Mouse (Mus musculus) forebrain, embryonic 14.5 days (tissue): ENCODE results near the gene Med11. TPM values are rescaled to one million over a fixed set of nuclear protein-coding genes. Genes with fewer than 3 reads are reported as not detected.

Experiments used
- ATAC-seq: fragments of 200-750 bp; cut with Nextera tagmentation; 2 replicates; pipeline ENCODE4 v1.8.0; 2017; ENCODE audit warnings: mild to moderate bottlenecking, moderate library complexity
- DNase-seq: peaks from one replicate; pipeline ENCODE4 v3.0.0-alpha.2; 2015; ENCODE audit warnings: low spot score
- H3K27ac ChIP-seq: fragments of 300-500 bp; sonication (generic); 2 replicates; pipeline ENCODE4 v1.5.1; 2014; ENCODE audit warnings: low read depth, mild to moderate bottlenecking, control low read depth, low read length, moderate library complexity
- H3K27me3 ChIP-seq: fragments of 300-500 bp; sonication (generic); replicated peaks from 2 replicates; pipeline ENCODE4 v1.6.1; 2014; ENCODE audit warnings: low read length, control low read depth, mixed read lengths; ENCODE audit not compliant: control insufficient read depth, insufficient read depth
- H3K36me3 ChIP-seq: fragments of 300-500 bp; sonication (generic); 2 replicates; pipeline ENCODE4 v1.6.1; 2014; ENCODE audit warnings: low read length, control low read depth; ENCODE audit not compliant: control insufficient read depth, insufficient read depth
- H3K4me1 ChIP-seq: fragments of 300-500 bp; sonication (generic); 2 replicates; pipeline ENCODE4 v1.6.1; 2014; ENCODE audit warnings: antibody characterized with exemption, low read length, control low read depth; ENCODE audit not compliant: control insufficient read depth, insufficient read depth
- H3K4me2 ChIP-seq: fragments of 300-500 bp; sonication (generic); 2 replicates; pipeline ENCODE4 v1.6.1; 2014; ENCODE audit warnings: mild to moderate bottlenecking, control low read depth, low read length
- H3K4me3 ChIP-seq: fragments of 300-500 bp; sonication (generic); 2 replicates; pipeline ENCODE4 v1.5.1; 2014; ENCODE audit warnings: low read depth, low read length, control low read depth
- H3K9ac ChIP-seq: fragments of 300-500 bp; sonication (generic); 2 replicates; pipeline ENCODE4 v1.6.1; 2014; ENCODE audit warnings: mild to moderate bottlenecking, low read length, control low read depth, moderate library complexity
- H3K9me3 ChIP-seq: fragments of 300-500 bp; sonication (generic); replicated peaks from 2 replicates; pipeline ENCODE4 v1.6.1; 2016; ENCODE audit warnings: low read length, control low read depth, mixed read lengths; ENCODE audit not compliant: control insufficient read depth
- WGBS: fragments of 180-500 bp; shearing (Covaris S2); extraction: QIAGEN DNeasy Blood & Tissue Kit; methylation state at CpG from one replicate; pipeline ENCODE4 v1.1.7; 2014; 5-methylcytosine and 5-hydroxymethylcytosine counted together
- polyA plus RNA-seq: library from polyadenylated mRNA; unstranded; fragments of >200 nt; fragmentation: Nextera tagmentation; extraction: Ambion mirVana; gene quantifications from 2 replicates; pipeline ENCODE4 v1.2.1, GENCODE M21; 2014

Gene Med11
- polyA plus RNA-seq, 1 experiment from 2014 or later, result 54.3 TPM

DNA sequence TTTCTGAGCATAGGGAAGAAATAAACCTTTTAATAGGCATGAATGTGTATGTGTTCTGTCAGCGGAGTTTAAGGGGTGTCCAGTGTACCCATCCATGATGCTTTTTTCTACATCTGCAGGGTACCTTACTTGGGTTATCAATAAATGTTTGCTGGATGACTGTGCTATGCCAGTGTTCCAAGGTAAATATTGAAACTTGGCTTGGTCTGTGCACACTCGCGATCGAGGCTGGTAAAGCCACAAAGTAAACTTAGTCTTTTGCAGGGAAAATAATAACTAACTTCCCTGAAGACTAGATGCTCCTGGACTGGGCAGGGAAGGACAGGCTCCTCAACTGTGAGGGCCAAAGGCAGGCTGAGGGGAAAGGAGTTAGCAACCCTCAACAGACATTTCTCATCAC, 11.1 kb upstream of the Med11 start:
- Histone ChIP-seq H3K9ac (no peak overlapping the region), H3K36me3 (peaks cover 61% of the 10 kb centered on the region), H3K9me3 (no peaks in the 10 kb centered on the region), H3K27ac (no peak overlapping the region), H3K27me3 (no peaks in the 10 kb centered on the region), H3K4me2 (no peak overlapping the region), H3K4me1 (no peaks in the 10 kb centered on the region), H3K4me3 (no peak overlapping the region)
- 95% methylated on average over 4 of the region's 4 CpGs for WGBS
- ATAC-seq (no peak), DNase-seq (no peak)

DNA sequence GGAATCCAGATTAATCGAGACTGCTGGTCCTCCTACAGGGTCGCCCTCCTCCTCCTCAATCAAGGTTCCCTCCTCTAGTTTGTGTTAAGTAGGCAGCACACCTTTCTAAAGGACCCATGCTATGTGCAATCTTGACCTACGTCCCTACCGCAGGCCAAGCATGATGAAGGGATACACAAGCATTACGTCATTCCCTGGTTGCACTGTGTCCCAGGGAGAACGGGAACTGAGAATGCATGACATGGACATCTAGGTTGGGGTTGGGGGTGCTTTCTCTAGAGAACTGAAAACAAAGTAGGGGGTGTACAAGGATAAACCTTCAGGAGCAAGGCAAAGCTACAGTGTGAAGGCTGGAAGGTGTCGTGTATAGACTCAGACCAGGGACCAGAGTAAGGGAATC, 9.8 kb upstream of the Med11 start:
- H3K27me3 ChIP-seq, result no peaks in the 10 kb centered on the region
- DNase-seq, result no peak
- peaks cover 49% of the 10 kb centered on the region for H3K36me3 ChIP-seq
- H3K4me2 ChIP-seq, result no peak overlapping the region
- H3K4me1 ChIP-seq, result no peaks in the 10 kb centered on the region
- H3K9me3 ChIP-seq, result no peaks in the 10 kb centered on the region
- H3K27ac ChIP-seq, result no peak overlapping the region
- H3K9ac ChIP-seq, result no peak overlapping the region
- H3K4me3 ChIP-seq, result no peak overlapping the region
- no peak for ATAC-seq
- 92% methylated on average over 7 of the region's 7 CpGs for WGBS

DNA sequence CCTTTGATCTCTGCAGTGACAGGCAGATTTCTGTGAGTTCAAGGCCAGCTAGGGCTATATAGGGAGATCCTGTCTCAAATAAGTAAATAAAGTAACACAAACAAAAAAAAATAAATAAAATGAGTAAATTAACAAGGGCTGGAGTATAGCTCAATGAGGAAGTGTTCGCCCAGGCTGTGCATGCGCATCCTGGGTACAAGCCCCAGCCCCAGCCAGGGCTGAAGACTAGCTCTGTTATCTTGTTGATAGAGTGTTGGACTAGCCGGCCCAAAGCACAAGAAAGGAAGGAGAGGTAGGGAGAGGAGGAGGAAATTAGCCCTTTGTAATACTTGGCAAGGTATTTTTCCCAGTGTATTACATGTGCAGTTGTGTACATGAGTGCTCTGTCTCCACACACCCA, 7.8 kb upstream of the Med11 start:
- DNase-seq (no peak), ATAC-seq (no peak)
- H3K4me3 ChIP-seq, result no peak overlapping the region
- H3K9me3 ChIP-seq, result no peaks in the 10 kb centered on the region
- WGBS, result 89% methylated on average over 3 of the region's 3 CpGs
- H3K27ac ChIP-seq, result no peak overlapping the region
- H3K4me2 ChIP-seq, result no peak overlapping the region
- H3K9ac ChIP-seq, result no peak overlapping the region
- H3K27me3 ChIP-seq, result no peaks in the 10 kb centered on the region
- no peaks in the 10 kb centered on the region for H3K4me1 ChIP-seq
- peaks cover 28% of the 10 kb centered on the region for H3K36me3 ChIP-seq

DNA sequence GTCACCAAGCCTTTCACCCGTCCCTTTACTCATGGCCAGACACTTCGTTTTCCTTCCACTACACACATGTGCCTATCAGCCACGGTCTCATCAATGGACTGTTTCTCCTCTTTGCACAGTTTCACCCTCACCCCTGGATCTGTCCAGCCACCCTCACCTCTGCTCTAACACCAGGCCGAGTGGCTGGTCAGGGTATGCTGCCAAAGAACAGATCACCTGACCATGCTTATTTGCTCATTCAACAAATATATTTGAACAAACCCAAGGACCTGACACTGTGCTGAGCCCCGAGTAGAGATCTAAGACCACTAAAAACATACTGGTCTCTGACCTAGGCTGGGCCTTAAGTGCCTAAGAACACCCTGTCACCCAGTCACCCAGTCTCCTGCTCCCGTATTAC, 7.1 kb upstream of the Med11 start:
- no peaks in the 10 kb centered on the region for H3K4me1 ChIP-seq
- no peak overlapping the region for H3K27ac ChIP-seq
- DNase-seq (no peak), ATAC-seq (no peak)
- H3K27me3 ChIP-seq, result no peaks in the 10 kb centered on the region
- no peaks in the 10 kb centered on the region for H3K9me3 ChIP-seq
- 81% methylated on average over 6 of the region's 6 CpGs for WGBS
- no peak overlapping the region for H3K9ac ChIP-seq
- peaks cover 21% of the 10 kb centered on the region for H3K36me3 ChIP-seq
- H3K4me2 ChIP-seq, result no peak overlapping the region
- H3K4me3 ChIP-seq, result no peak overlapping the region

DNA sequence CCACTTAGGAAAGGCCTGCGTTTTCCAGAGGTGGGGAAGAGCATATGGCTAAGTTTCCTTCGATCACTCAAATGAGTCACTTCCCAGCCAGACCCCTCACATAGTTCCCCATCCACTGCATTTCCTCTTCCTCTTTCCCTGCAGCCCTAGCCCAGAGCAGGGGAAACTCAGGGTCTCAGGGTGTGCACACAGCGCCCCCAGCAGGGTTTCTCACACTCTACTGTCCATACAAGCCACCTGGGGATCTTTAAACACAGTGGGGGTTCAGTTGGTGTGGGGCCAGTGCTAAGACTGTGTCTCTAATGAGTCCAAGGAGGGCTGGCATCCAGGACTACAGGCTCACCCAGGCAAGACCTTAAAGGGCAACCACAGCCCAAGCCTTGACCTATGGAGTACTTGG, 5.0 kb upstream of the Med11 start:
- no peaks in the 10 kb centered on the region for H3K27me3 ChIP-seq
- H3K4me2 ChIP-seq, result no peak overlapping the region
- no peak overlapping the region for H3K27ac ChIP-seq
- DNase-seq (no peak), ATAC-seq (no peak)
- H3K36me3 ChIP-seq, result 0 out of 2 replicates have a peak, but pooled peaks cover 6% of the 10 kb centered on the region
- H3K9me3 ChIP-seq, result no peaks in the 10 kb centered on the region
- WGBS, result 60% methylated on average over 3 of the region's 3 CpGs
- no peaks in the 10 kb centered on the region for H3K4me1 ChIP-seq
- no peak overlapping the region for H3K4me3 ChIP-seq
- no peak overlapping the region for H3K9ac ChIP-seq

DNA sequence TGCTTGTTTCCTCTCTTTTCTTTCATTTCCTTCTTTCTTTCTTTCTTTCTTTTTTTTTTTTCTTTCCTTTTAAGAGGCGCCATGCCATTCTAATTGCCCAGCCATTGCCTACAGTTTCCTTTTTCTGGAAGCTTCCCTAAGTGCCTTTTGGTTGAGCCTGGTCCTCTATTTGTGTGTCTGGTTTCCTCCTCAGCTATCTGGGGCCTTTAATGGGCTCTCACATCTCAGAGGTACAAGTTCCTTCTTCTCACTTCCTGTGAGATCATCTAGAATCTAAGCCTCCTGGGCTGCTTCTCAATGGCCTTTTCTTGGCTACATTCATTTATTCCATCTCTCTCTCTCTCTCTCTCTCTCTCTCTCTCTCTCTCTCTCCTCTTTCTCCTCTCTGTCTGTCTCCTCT, 4.3 kb upstream of the Med11 start:
- WGBS, result 78% methylated on average over 1 of the region's 1 CpGs
- ATAC-seq, result no peak
- no peaks in the 10 kb centered on the region for H3K27me3 ChIP-seq

DNA sequence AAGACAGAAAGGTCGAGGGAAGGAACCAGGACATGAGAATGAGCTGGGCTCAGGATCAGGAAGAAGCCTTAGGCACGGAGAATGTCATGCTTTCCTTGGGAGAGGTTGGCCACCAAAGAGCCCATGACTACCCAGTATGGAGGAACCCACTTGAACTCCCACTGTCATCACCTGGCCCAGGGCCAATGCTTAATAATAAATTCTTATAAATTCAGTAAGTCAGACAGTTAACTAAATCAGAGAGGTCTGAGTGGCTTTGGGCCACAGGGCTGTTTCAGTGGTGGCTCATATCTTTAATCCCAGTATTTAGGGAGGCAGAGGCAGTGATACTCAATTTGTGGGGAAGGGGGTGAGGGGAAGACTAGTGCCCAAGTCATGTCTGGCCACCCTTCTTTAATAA, 793 bp upstream of the Med11 start:
- 81% methylated on average over 2 of the region's 2 CpGs for WGBS
- DNase-seq (no peak), ATAC-seq (no peak)
- no peaks in the 10 kb centered on the region for H3K27me3 ChIP-seq
- H3K36me3 ChIP-seq, result peaks cover 4% of the 10 kb centered on the region; the same call in 1 of the 2 replicates
- peaks cover 9% of the 10 kb centered on the region; the same call in 1 of the 2 replicates for H3K4me1 ChIP-seq
- no peak overlapping the region for H3K9ac ChIP-seq
- H3K27ac ChIP-seq, result no peak overlapping the region
- H3K4me2 ChIP-seq, result no peak overlapping the region
- no peak overlapping the region for H3K4me3 ChIP-seq
- no peaks in the 10 kb centered on the region for H3K9me3 ChIP-seq

More for the DNA sequence above, 4.3 kb upstream of the Med11 start:
- no peaks in the 10 kb centered on the region; the same call in 1 of the 2 replicates for H3K4me1 ChIP-seq
- no peak for DNase-seq
- H3K9ac ChIP-seq, result no peak overlapping the region
- no peak overlapping the region for H3K4me3 ChIP-seq
- no peaks in the 10 kb centered on the region for H3K9me3 ChIP-seq
- no peak overlapping the region for H3K4me2 ChIP-seq
- no peaks in the 10 kb centered on the region for H3K36me3 ChIP-seq
- no peak overlapping the region for H3K27ac ChIP-seq

DNA sequence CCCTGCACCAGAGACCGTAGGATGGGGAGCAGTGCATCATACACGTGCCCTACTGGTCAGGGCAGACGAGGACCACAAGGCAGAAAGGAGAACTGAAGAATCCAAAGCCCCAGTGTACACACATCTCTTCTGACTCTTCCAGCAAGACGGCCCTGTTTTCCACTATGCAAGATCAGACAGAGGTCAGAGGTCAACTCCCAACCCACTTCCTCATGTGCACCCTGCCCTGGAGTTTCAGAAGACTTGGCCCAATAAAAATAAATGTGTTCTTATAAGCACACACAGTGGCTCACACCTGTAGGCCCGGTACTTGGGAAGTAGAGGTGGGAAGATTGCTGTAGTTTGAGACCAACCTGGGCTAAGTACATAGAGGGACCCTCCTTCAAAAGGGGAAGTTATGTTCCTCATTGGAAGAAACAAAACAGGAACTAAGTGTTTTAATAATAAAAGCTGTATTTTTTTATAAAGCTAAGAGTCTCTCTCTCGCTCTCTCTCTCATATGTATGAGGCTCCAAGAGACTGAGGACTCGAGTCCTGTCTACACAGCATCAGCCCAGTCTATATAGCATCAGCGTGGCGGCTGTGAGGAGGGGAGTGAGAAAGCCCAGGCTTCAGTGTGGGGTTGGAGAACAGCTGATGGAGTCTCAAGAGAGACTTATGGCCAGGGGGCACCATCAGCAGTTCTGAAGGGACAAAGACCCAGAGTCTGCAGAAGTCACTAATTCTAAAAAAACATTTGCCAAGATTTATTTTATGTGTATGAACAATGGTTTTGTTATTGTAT, 1.7 kb downstream of the Med11 start:
- ATAC-seq, result no peak
- no peak for DNase-seq
- peaks cover 4% of the 10 kb centered on the region; the same call in 1 of the 2 replicates for H3K36me3 ChIP-seq
- H3K9ac ChIP-seq, result no peak overlapping the region
- H3K4me3 ChIP-seq, result no peak overlapping the region
- H3K4me1 ChIP-seq, result peaks cover 9% of the 10 kb centered on the region; the same call in 1 of the 2 replicates
- H3K27me3 ChIP-seq, result peaks cover under 1% of the 10 kb centered on the region; the same call in 1 of the 2 replicates
- WGBS, result 89% methylated on average over 9 of the region's 9 CpGs
- no peak overlapping the region for H3K27ac ChIP-seq
- no peaks in the 10 kb centered on the region for H3K9me3 ChIP-seq
- peak overlapping the region; percentile 57; the same call in 1 of the 2 replicates for H3K4me2 ChIP-seq
